Comparison of ENCODE assay signal across 8 mouse cellular contexts in genomic region chr8:111733581-111734243, GRCm38 (mm10). TPM values are rescaled to one million over a fixed set of nuclear protein-coding genes. Genes with fewer than 3 reads are reported as not detected.
DNase-seq lines count a peak whose midpoint lies in the region; ATAC-seq lines count a peak whose summit lies in the region.

No protein-coding gene starts in this region.

- DNase-seq in cerebellum, adult 8-10 months, result peak; percentile 24
- DNase-seq in cerebellum, postnatal 14 days, result no peak
- DNase-seq in intestine, embryonic 14.5 days (ENCODE audit: low spot score), result no peak
- peak; percentile 82 for DNase-seq in mesoderm, embryonic 11.5 days (ENCODE audit: low read depth, low spot score)
- DNase-seq in adipocyte (ENCODE audit: low spot score), result no peak

- peaks cover 95% of the 10 kb centered on the region for H3K4me1 ChIP-seq in midbrain, embryonic 13.5 days (replicated peaks)
- peaks cover 61% of the 10 kb centered on the region for H3K4me1 ChIP-seq in midbrain, embryonic 16.5 days (ENCODE audit: control insufficient read depth, insufficient read depth, low read length)
- H3K4me1 ChIP-seq in intestine, embryonic 14.5 days (replicated peaks; ENCODE audit: control insufficient read depth, insufficient read depth, low read length), result peaks cover 69% of the 10 kb centered on the region

- H3K27ac ChIP-seq in midbrain, embryonic 13.5 days, result peak overlapping the region; percentile 88
- no peak overlapping the region for H3K27ac ChIP-seq in midbrain, embryonic 16.5 days (ENCODE audit: low read length)
- peak overlapping the region; percentile 86 for H3K27ac ChIP-seq in intestine, embryonic 14.5 days (ENCODE audit: low read depth)

- H3K4me3 ChIP-seq in midbrain, embryonic 13.5 days (replicated peaks), result no peak overlapping the region
- no peak overlapping the region for H3K4me3 ChIP-seq in midbrain, embryonic 16.5 days (ENCODE audit: low read depth, low read length)
- no peak overlapping the region for H3K4me3 ChIP-seq in intestine, embryonic 14.5 days (ENCODE audit: low read depth, low read length)

- no peak for ATAC-seq in midbrain, embryonic 13.5 days
- ATAC-seq in midbrain, embryonic 16.5 days, result no peak
- no peak for ATAC-seq in intestine, embryonic 14.5 days (replicated peaks; ENCODE audit: low FRiP score, low TSS enrichment, low read depth)
- no peak for ATAC-seq in erythroblast, adult 5-6 weeks (replicated peaks; ENCODE audit: low FRiP score, poor library complexity, severe bottlenecking)

- 5% methylated on average over 5 of the region's 5 CpGs for WGBS in midbrain, embryonic 13.5 days
- WGBS in midbrain, embryonic 16.5 days, result 9% methylated on average over 5 of the region's 5 CpGs
- WGBS in intestine, embryonic 14.5 days, result 12% methylated on average over 5 of the region's 5 CpGs

- H3K36me3 ChIP-seq in midbrain, embryonic 13.5 days, result no peaks in the 10 kb centered on the region
- H3K36me3 ChIP-seq in midbrain, embryonic 16.5 days (ENCODE audit: control insufficient read depth, insufficient read depth, low read length), result no peaks in the 10 kb centered on the region
- 0 out of 2 replicates have a peak, but pooled peaks cover 3% of the 10 kb centered on the region for H3K36me3 ChIP-seq in intestine, embryonic 14.5 days (ENCODE audit: control insufficient read depth, insufficient read depth, low read length)

- 0 out of 2 replicates have a peak overlapping the region, but pooled peaks have one; percentile 4 for H3K4me2 ChIP-seq in midbrain, embryonic 13.5 days (replicated peaks)
- H3K4me2 ChIP-seq in midbrain, embryonic 16.5 days (ENCODE audit: low read length), result no peak overlapping the region
- H3K4me2 ChIP-seq in intestine, embryonic 14.5 days (ENCODE audit: low read length), result peak overlapping the region; percentile 22

- H3K9me3 ChIP-seq in midbrain, embryonic 13.5 days, result no peaks in the 10 kb centered on the region
- H3K9me3 ChIP-seq in midbrain, embryonic 16.5 days (replicated peaks; ENCODE audit: control insufficient read depth, low read length, poor library complexity, severe bottlenecking), result no peaks in the 10 kb centered on the region
- H3K9me3 ChIP-seq in intestine, embryonic 14.5 days (ENCODE audit: control insufficient read depth, low read length), result no peaks in the 10 kb centered on the region

- H3K27me3 ChIP-seq in midbrain, embryonic 13.5 days, result no peaks in the 10 kb centered on the region
- H3K27me3 ChIP-seq in midbrain, embryonic 16.5 days (ENCODE audit: control insufficient read depth, insufficient read depth, low read depth, low read length), result no peaks in the 10 kb centered on the region
- no peaks in the 10 kb centered on the region for H3K27me3 ChIP-seq in intestine, embryonic 14.5 days (replicated peaks; ENCODE audit: control insufficient read depth, insufficient read depth, low read length)

- H3K9ac ChIP-seq in midbrain, embryonic 13.5 days (replicated peaks), result 0 out of 2 replicates have a peak overlapping the region, but pooled peaks have one; percentile 89
- no peak overlapping the region for H3K9ac ChIP-seq in midbrain, embryonic 16.5 days (ENCODE audit: low read depth, low read length)
- H3K9ac ChIP-seq in intestine, embryonic 14.5 days (ENCODE audit: low read length), result peak overlapping the region; percentile 16; the same call in 1 of the 2 replicates

RNA-seq across cellular contexts. Expression of gene Bcar1, which starts 9.9 kb away (rescaled TPM):
- 48.7 and 55.0 TPM in 2 replicates for polyA plus RNA-seq in midbrain, embryonic 13.5 days (2015; fragmentation: Nextera tagmentation; extraction: Ambion mirVana)
- 41.5 and 43.3 TPM in 2 replicates for polyA plus RNA-seq in midbrain, embryonic 16.5 days (2015; fragmentation: Nextera tagmentation; extraction: Ambion mirVana)
- 50.2 and 54.2 TPM in 2 replicates for polyA plus RNA-seq in intestine, embryonic 14.5 days (2014; fragmentation: Nextera tagmentation; extraction: Ambion mirVana)
- total RNA-seq in erythroblast, adult 5-6 weeks (2015; ENCODE audit: low replicate concordance), result not detected in 2 replicates
- not detected in 2 replicates for total RNA-seq in erythroblast, adult 5-6 weeks (2017; ENCODE audit: low replicate concordance)

RNA-seq across cellular contexts. Expression of gene Ctrb1, which starts 42.9 kb away (rescaled TPM):
- polyA plus RNA-seq in midbrain, embryonic 13.5 days (2015; fragmentation: Nextera tagmentation; extraction: Ambion mirVana), result 1.6 and 2.2 TPM in 2 replicates
- polyA plus RNA-seq in midbrain, embryonic 16.5 days (2015; fragmentation: Nextera tagmentation; extraction: Ambion mirVana), result not detected in 2 replicates
- 387 TPM in 1 of 2 replicates, not detected in the other for polyA plus RNA-seq in intestine, embryonic 14.5 days (2014; fragmentation: Nextera tagmentation; extraction: Ambion mirVana)
- total RNA-seq in erythroblast, adult 5-6 weeks (2015; ENCODE audit: low replicate concordance), result not detected in 2 replicates
- total RNA-seq in erythroblast, adult 5-6 weeks (2017; ENCODE audit: low replicate concordance), result not detected in 2 replicates

Comparison
In these comparisons a context has a peak if more than half of its experiments do, and no peak if none do; other contexts are left out.
1. DNase-seq: peak in cerebellum, adult 8-10 months (single experiment) and mesoderm, embryonic 11.5 days (single experiment); none in cerebellum, postnatal 14 days (0 of 2), intestine, embryonic 14.5 days (single experiment) and adipocyte (single experiment).